Mouse (Mus musculus) adipocyte (in vitro differentiated cells): Measurements from ENCODE around the gene Tmem201.
"Not testable (repeated sequence)": the region's sequence is repeated elsewhere in the genome, so short reads cannot be mapped to it uniquely, and the experiment has no call there.

ENCODE experiments used
- DNase-seq: peaks from one replicate; pipeline ENCODE4 v3.0.0-alpha.2; 2016; ENCODE audit warnings: low spot score

The Tmem201 gene

GRCm38 (mm10) chr4:149737383-149738324, at the start of gene Tmem201:
Gene Tmem201, minus strand, starts transcription at chr4:149738044.
- DNase-seq = peak; percentile 90

- DNase-seq = no peak
Measured at GRCm38 (mm10) chr4:149784901-149785300, 47.1 kb upstream of the Tmem201 start.

GRCm38 (mm10) chr4:149784371-149784770, 46.5 kb upstream of the Tmem201 start:
- no peak for DNase-seq

- no peak for DNase-seq
Measured at GRCm38 (mm10) chr4:149782975-149783374, 45.1 kb upstream of the Tmem201 start.

GRCm38 (mm10) chr4:149780565-149781356, 42.9 kb upstream of the Tmem201 start:
- peak; percentile 88 for DNase-seq

- no peak for DNase-seq
Measured at GRCm38 (mm10) chr4:149779966-149780365, 42.1 kb upstream of the Tmem201 start.

- no peak for DNase-seq
Measured at GRCm38 (mm10) chr4:149777126-149777525, 39.3 kb upstream of the Tmem201 start.

- no peak for DNase-seq
Measured at GRCm38 (mm10) chr4:149775760-149776362, 38.0 kb upstream of the Tmem201 start.

GRCm38 (mm10) chr4:149775330-149775729, 37.5 kb upstream of the Tmem201 start:
- no peak for DNase-seq

- peak; percentile 91 for DNase-seq
Measured at GRCm38 (mm10) chr4:149774094-149774470, 36.2 kb upstream of the Tmem201 start, which contains the start of gene Slc25a33. Gene Slc25a33, minus strand, starts transcription at chr4:149774277.

- DNase-seq = no peak
Measured at GRCm38 (mm10) chr4:149773408-149774093, 35.7 kb upstream of the Tmem201 start.

GRCm38 (mm10) chr4:149772394-149772793, 34.5 kb upstream of the Tmem201 start:
- peak; percentile 68 for DNase-seq

GRCm38 (mm10) chr4:149765201-149765600, 27.4 kb upstream of the Tmem201 start:
- DNase-seq = no peak

GRCm38 (mm10) chr4:149763335-149763734, 25.5 kb upstream of the Tmem201 start:
- no peak for DNase-seq

- DNase-seq = no peak
Measured at GRCm38 (mm10) chr4:149759517-149759916, 21.7 kb upstream of the Tmem201 start.

GRCm38 (mm10) chr4:149758423-149758822, 20.6 kb upstream of the Tmem201 start:
- DNase-seq = peak; percentile 61

- DNase-seq = not testable (repeated sequence)
Measured at GRCm38 (mm10) chr4:149756546-149756945, 18.7 kb upstream of the Tmem201 start.

GRCm38 (mm10) chr4:149752836-149753235, 15.0 kb upstream of the Tmem201 start:
- DNase-seq = no peak

- DNase-seq = peak; percentile 66
Measured at GRCm38 (mm10) chr4:149752124-149752799, 14.4 kb upstream of the Tmem201 start.

GRCm38 (mm10) chr4:149750671-149751070, 12.8 kb upstream of the Tmem201 start:
- no peak for DNase-seq

GRCm38 (mm10) chr4:149749663-149750015, 11.8 kb upstream of the Tmem201 start:
- not testable (repeated sequence) for DNase-seq
